Mouse (Mus musculus) induced T-regulatory cell, adult 2 months (primary cell): ENCODE results near the gene Cox4i1.

ENCODE experiments used
- DNase-seq: peaks from one replicate; pipeline ENCODE4 v3.0.0-alpha.2; 2012; ENCODE audit warnings: low read depth

The Cox4i1 gene

GRCm38 (mm10) chr8:120667561-120668373, at the start of gene Cox4i1, which contains the start of gene Gm27021:
Gene Cox4i1, plus strand, starts transcription at chr8:120668222.
Gene Gm27021, minus strand, starts transcription at chr8:120668079.
- DNase-seq = peak; percentile 96

- no peak for DNase-seq
Observed at GRCm38 (mm10) chr8:120619235-120620180, 48.5 kb upstream of the Cox4i1 start.

DNA sequence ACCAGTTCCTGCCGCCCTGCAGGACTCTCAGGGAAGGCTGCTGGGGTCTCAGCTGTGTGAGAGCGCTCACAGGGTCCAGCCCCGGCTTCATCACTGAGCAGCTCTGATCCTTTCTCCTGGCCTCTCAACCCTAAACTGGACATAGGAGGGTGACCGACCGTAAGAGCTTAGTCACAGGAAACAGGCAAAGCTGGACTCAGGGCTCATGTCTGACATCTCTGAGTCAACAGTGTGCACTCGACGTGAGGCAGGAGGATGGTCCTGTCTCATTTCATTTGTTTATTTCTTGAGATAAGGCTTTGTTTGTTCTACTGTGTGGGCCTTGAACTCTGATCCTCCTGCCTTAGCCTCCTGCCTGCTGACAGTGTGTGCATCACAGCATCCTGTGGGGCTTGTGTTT, 47.6 kb upstream of the Cox4i1 start:
- DNase-seq = no peak

- no peak for DNase-seq
Observed at GRCm38 (mm10) chr8:120622161-120622560, 45.9 kb upstream of the Cox4i1 start.

- no peak for DNase-seq
Observed at GRCm38 (mm10) chr8:120623608-120624007, 44.4 kb upstream of the Cox4i1 start.

GRCm38 (mm10) chr8:120626461-120626860, 41.6 kb upstream of the Cox4i1 start:
- no peak for DNase-seq

DNA sequence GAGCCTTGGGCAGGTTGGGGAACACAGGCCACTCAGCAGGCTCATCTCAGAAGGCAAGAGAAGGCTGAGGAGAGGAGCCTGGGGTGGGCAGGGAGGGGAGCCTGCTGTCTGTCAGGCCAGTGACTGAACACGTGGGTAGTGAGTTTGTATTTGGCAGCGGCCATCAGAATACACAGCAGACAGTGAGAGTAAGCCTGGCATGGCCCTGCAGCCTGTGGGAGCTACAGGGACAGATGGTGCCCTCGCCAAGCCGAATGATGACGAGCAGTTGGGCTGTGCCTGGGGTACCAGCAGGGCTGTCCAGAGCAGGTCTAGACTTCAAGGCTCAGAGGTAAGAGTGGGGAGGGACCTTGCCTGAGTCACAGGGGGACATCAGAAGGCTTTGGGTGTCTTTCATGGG, 40.7 kb upstream of the Cox4i1 start:
- DNase-seq = no peak

GRCm38 (mm10) chr8:120630031-120630430, 38.0 kb upstream of the Cox4i1 start:
- no peak for DNase-seq

- DNase-seq = no peak
Observed at GRCm38 (mm10) chr8:120630848-120631247, 37.2 kb upstream of the Cox4i1 start.

DNA sequence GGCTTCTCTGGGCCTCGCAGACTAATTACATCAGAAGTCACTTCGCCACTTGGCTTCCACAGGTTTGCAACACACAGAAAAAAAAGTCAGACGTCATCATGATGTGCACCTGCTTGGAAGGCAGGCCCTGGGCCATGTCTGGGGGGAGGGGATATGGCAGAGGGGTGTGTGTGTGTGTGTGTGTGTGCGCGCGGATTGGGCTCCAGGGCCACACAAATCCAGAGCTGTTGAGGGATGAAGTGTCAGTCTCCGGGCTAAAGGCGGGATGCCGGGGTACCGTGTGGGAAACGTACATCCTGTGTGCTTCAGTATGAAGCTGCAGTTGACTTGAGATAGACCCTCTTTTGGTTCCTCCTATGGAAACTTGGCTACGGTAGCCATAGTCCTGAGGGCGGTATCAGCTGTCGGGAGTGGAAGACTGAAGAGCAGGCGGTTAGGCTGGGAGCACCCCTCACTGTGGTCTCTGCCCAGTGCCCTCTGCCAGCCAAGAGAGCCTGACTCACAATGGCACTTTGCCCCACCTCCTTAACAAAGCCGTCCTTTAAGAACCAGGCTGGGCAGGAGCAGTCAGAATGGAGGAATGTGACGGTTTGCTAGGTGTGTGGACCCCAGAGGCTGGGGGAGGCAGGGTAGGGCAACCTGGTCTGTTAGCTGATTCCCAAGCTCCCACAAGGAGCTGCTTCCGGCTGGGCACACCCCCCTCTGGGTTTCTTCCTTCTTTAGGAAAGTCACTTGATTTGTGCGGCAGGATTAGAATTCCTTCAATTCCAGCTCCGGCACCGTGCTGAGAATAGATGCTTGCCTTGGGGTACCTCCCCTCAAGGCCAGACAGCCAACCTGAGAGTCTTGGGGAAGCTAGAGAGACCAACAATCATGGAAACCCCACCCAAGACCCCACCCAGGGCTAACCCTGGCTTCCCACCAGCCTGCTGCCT, 36.3 kb upstream of the Cox4i1 start:
- DNase-seq = no peak

- DNase-seq = no peak
Observed at GRCm38 (mm10) chr8:120632969-120633664, 34.9 kb upstream of the Cox4i1 start.

- DNase-seq = peak; percentile 35
Observed at GRCm38 (mm10) chr8:120633665-120634271, 34.3 kb upstream of the Cox4i1 start.

DNA sequence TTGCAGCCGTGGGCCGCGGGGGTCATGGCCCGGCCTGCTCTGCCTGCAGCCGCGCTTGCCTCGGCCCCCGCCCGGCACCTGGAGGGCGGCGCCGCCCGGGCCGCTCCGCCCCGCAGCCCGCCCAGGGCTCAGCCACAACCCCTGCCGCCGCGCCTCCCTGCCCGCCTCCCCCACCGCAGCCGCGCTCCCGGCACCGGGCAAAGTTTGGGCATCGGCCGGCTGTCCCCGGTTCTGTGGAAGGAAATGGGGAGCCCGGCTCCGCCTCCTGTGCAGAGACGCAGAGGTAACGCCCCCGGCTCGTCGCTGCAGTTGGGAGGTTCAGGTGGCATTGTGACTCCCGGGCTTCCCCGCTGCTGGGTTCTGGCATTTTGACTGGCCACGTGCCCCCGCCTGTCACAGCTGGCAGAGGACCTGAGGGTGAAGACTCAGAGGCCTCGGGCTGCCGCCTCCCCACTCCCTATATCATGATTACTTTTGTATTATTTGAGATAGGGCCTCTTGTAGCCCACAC, 33.6 kb upstream of the Cox4i1 start:
- DNase-seq = peak; percentile 86

DNA sequence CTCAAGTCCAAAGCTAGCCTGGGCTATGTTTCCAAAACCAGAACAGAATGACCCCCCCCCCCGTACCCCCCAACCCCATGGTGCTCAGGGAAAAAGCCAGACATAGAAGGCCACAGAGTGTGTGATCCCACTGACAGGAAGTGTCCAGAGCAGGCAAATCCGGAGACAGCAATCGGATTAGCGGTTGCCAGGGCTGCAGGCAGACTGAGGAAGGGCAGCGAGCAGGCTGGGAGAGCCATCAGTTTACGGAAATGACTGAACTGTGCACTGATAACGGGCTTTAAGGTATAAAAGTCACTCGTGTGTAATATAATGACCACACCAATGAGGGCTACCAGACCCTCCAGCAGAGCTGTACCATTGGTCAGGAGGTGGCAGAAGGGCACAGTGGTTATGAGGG, 26.8 kb upstream of the Cox4i1 start:
- DNase-seq = no peak

DNA sequence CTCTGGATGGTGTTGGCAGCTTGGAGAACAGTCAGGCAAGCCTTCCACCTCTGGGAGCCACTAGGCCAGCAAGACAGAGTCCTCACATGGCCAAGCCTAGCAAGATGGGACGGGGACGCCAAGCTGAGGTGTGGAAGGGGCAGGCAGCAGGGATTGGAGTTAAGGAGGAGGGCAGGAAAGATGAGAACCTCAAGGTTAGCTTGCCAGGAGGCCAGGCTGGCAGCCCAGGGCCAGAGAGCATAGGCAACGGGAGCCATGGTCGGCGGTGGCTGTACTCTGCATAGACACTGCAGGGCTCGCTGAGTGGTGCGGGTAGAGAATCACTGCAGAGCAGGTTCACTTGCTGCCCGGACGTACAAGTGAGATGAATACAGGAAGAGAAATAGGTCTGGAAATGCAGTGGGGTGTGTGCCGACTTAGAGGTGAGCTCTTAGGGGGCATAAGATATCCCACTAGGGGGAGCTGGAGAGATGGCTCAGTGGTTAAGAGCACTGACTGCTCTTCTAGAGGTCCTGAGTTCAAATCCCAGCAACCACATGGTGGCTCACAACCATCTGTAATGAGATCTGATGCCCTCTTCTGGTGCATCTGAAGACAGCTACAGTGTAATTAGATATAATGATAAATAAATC, 25.9 kb upstream of the Cox4i1 start:
- DNase-seq = no peak

- DNase-seq = no peak
Observed at GRCm38 (mm10) chr8:120644663-120645062, 23.4 kb upstream of the Cox4i1 start.

DNA sequence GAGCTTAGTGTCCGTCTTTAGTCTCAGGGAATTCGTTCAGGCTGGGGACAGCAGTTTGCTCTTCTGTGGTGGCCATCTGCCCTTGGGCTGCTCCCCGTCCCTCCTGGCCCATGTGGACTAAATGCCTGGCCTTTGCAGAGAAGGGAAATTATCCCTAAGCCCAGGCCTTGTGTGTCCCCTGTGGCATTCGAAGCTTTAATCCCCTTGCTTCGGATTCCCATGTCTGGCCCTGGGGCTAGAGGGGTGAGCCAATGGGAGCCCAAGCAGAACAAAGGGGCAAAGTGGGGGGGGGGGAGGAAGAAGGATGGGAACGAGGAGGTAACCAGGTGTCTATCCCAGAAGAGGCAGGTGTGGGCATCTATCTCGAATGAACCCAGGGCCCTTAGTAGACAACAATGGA, 20.5 kb upstream of the Cox4i1 start, which contains the start of gene 1190005I06Rik:
1190005I06Rik (minus strand) TSS at position 101 of the 400 bp plus-strand sequence.
- DNase-seq = no peak

- DNase-seq = no peak
Observed at GRCm38 (mm10) chr8:120656322-120657052, 11.5 kb upstream of the Cox4i1 start.

GRCm38 (mm10) chr8:120657415-120657814, 10.6 kb upstream of the Cox4i1 start:
- DNase-seq = no peak
